Mouse (Mus musculus): ENCODE measurements at regions not wholly inside any gene's neighbourhood (a gene's known extent, or its start where the extent isn't known, plus 50 kb on each side); places are given as distances from the start of the nearest gene placed in this dataset.

DNA sequence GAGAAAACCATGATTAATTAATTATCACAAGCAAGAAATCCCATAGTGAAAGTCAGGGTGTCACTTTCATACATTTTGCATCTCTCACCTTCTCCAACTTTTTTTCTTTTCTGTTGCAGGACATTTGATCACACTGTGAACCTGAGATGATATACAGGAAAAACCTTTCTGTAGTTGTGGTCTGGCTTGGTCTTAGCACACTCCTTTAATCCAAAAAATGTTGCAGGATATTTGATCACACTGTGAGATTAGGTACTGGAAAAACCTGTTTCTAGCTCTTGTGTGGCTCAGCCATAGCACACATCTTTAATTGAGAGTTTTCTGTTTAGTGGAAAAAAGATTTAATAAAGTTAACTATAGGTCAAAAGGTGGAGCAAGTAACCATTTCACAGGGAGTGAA is 645.6 kb upstream of the Zfp804a start:
- Histone ChIP-seq H3K27me3 (ENCODE audit: insufficient read depth, low read length) (no peaks in the 10 kb centered on the region), H3K4me3 (ENCODE audit: low read depth, low read length) (no peak overlapping the region), H3K9me3 (ENCODE audit: low read length) (no peaks in the 10 kb centered on the region), H3K9ac (replicated peaks; ENCODE audit: low read length, poor library complexity, severe bottlenecking) (no peak overlapping the region), H3K4me2 (ENCODE audit: low read depth, low read length, poor library complexity, severe bottlenecking) (no peak overlapping the region), H3K27ac (ENCODE audit: low read depth, low read length) (no peak overlapping the region), H3K4me1 (ENCODE audit: insufficient read depth, low read length) (no peaks in the 10 kb centered on the region), H3K36me3 (ENCODE audit: insufficient read depth, low read length) (no peaks in the 10 kb centered on the region)
- no peak for ATAC-seq (ENCODE audit: low FRiP score)
- DNase-seq (ENCODE audit: low spot score): no peak
- no peak for TF ChIP-seq CTCF (IDR thresholded peaks at IDR 0.05)

- no peaks in the 10 kb centered on the region for H3K36me3 ChIP-seq (ENCODE audit: insufficient read depth, low read length)
- ATAC-seq (ENCODE audit: low FRiP score): no peak
- H3K27me3 ChIP-seq (ENCODE audit: insufficient read depth, low read length): no peaks in the 10 kb centered on the region
- H3K9ac ChIP-seq (replicated peaks; ENCODE audit: low read length, poor library complexity, severe bottlenecking): no peak overlapping the region
- H3K4me2 ChIP-seq (ENCODE audit: low read depth, low read length, poor library complexity, severe bottlenecking): no peak overlapping the region
- no peak overlapping the region for H3K27ac ChIP-seq (ENCODE audit: low read depth, low read length)
- no peaks in the 10 kb centered on the region for H3K4me1 ChIP-seq (ENCODE audit: insufficient read depth, low read length)
- no peak for TF ChIP-seq CTCF (IDR thresholded peaks at IDR 0.05)
- H3K9me3 ChIP-seq (ENCODE audit: low read length): no peaks in the 10 kb centered on the region
- no peak overlapping the region for H3K4me3 ChIP-seq (ENCODE audit: low read depth, low read length)
- no peak for DNase-seq (ENCODE audit: low spot score)
- WGBS: 58% methylated on average over 3 of the region's 3 CpGs
Observed at GRCm38 (mm10) chr2:81411751-81412150, 641.3 kb upstream of the Zfp804a start.

DNA sequence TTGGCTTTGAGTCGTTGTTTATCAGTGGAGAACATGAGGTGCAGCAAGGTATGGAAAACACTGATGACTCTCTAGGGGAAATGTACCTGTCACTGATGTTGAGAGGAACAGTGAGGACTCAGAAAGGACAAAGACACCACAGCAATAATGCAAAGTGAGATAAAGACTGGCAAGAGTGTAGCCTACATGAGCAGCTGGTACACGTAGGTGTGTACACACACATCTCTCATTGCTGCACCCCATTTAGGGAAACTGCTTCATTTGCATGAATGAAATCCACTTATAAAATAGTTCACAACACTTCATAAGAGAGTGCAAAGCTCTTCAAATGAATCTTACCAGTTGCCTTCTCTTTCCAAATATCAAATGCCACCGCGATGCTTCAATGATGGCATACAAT is 621.6 kb upstream of the Zfp804a start:
- DNase-seq (ENCODE audit: low spot score) (no peak), ATAC-seq (ENCODE audit: low FRiP score) (no peak)
- Histone ChIP-seq H3K27me3 (ENCODE audit: insufficient read depth, low read length) (no peaks in the 10 kb centered on the region), H3K9ac (replicated peaks; ENCODE audit: low read length, poor library complexity, severe bottlenecking) (no peak overlapping the region), H3K9me3 (ENCODE audit: low read length) (no peaks in the 10 kb centered on the region), H3K4me3 (ENCODE audit: low read depth, low read length) (no peak overlapping the region), H3K4me2 (ENCODE audit: low read depth, low read length, poor library complexity, severe bottlenecking) (no peak overlapping the region), H3K36me3 (ENCODE audit: insufficient read depth, low read length) (no peaks in the 10 kb centered on the region), H3K27ac (ENCODE audit: low read depth, low read length) (no peak overlapping the region), H3K4me1 (ENCODE audit: insufficient read depth, low read length) (no peaks in the 10 kb centered on the region)
- WGBS: 79% methylated on average over 4 of the region's 4 CpGs
- no peak for TF ChIP-seq CTCF (IDR thresholded peaks at IDR 0.05)

DNA sequence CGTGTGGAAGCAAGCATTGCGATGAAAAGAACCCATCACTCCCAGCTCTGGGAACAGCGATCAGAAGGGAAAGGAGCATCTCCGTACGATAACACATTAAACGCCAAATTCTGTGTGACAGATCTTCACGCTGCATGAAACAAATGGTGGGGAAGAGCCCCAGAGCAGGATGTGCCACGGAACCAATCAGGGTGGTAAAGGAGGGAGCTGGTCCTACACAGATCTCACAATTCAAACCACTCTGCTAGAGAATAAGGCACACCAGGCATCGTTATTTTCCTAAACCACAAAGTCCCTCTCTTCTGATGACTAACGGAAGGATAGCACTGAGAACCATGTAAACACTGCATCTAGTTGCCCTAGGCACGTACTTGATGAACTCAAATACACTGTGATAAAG is 613.9 kb upstream of the Zfp804a start:
- no peaks in the 10 kb centered on the region for H3K36me3 ChIP-seq (ENCODE audit: insufficient read depth, low read length)
- ATAC-seq (ENCODE audit: low FRiP score): 0 out of 2 replicates have a peak, but pooled peaks have one; percentile 41
- 68% methylated on average over 11 of the region's 11 CpGs for WGBS
- H3K27me3 ChIP-seq (ENCODE audit: insufficient read depth, low read length): no peaks in the 10 kb centered on the region
- H3K27ac ChIP-seq (ENCODE audit: low read depth, low read length): no peak overlapping the region
- H3K9ac ChIP-seq (replicated peaks; ENCODE audit: low read length, poor library complexity, severe bottlenecking): no peak overlapping the region
- no peak for DNase-seq (ENCODE audit: low spot score)
- no peaks in the 10 kb centered on the region for H3K9me3 ChIP-seq (ENCODE audit: low read length)
- H3K4me3 ChIP-seq (ENCODE audit: low read depth, low read length): no peak overlapping the region
- H3K4me2 ChIP-seq (ENCODE audit: low read depth, low read length, poor library complexity, severe bottlenecking): no peak overlapping the region
- no peaks in the 10 kb centered on the region for H3K4me1 ChIP-seq (ENCODE audit: insufficient read depth, low read length)
- no peak for TF ChIP-seq CTCF (IDR thresholded peaks at IDR 0.05)

- Histone ChIP-seq H3K27me3 (ENCODE audit: insufficient read depth, low read length) (no peaks in the 10 kb centered on the region), H3K4me1 (ENCODE audit: insufficient read depth, low read length) (no peaks in the 10 kb centered on the region), H3K36me3 (ENCODE audit: insufficient read depth, low read length) (no peaks in the 10 kb centered on the region), H3K27ac (ENCODE audit: low read depth, low read length) (no peak overlapping the region), H3K4me2 (ENCODE audit: low read depth, low read length, poor library complexity, severe bottlenecking) (no peak overlapping the region), H3K9ac (replicated peaks; ENCODE audit: low read length, poor library complexity, severe bottlenecking) (no peak overlapping the region), H3K9me3 (ENCODE audit: low read length) (no peaks in the 10 kb centered on the region), H3K4me3 (ENCODE audit: low read depth, low read length) (no peak overlapping the region)
- ATAC-seq (ENCODE audit: low FRiP score): no peak
- TF ChIP-seq CTCF (IDR thresholded peaks at IDR 0.05): no peak
- no peak for DNase-seq (ENCODE audit: low spot score)
Observed at GRCm38 (mm10) chr2:81440929-81441328, 612.1 kb upstream of the Zfp804a start.

DNA sequence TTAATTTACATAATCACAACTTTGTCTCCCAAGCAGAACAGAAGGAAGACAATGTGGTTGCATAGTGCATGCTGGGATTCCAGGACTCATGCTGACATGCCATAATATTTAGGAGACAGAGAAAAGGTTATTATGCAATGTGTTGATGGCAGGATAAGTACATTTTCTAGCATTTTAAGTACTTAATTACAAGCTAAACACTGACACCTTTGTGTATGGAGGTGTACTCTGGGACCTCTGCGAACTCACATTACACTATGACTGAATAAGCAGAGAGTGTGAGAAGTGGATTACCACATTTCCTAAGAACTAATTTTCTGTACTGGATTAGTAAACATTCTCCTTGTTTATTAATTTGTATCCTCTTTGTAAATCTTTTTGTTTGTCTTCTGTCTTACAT is 602.5 kb upstream of the Zfp804a start:
- DNase-seq (ENCODE audit: low spot score): no peak
- H3K27ac ChIP-seq (ENCODE audit: low read depth, low read length): no peak overlapping the region
- H3K4me1 ChIP-seq (ENCODE audit: insufficient read depth, low read length): no peaks in the 10 kb centered on the region
- no peak overlapping the region for H3K4me3 ChIP-seq (ENCODE audit: low read depth, low read length)
- no peaks in the 10 kb centered on the region for H3K9me3 ChIP-seq (ENCODE audit: low read length)
- 64% methylated on average over 1 of the region's 1 CpGs for WGBS
- no peak for TF ChIP-seq CTCF (IDR thresholded peaks at IDR 0.05)
- H3K4me2 ChIP-seq (ENCODE audit: low read depth, low read length, poor library complexity, severe bottlenecking): no peak overlapping the region
- H3K36me3 ChIP-seq (ENCODE audit: insufficient read depth, low read length): no peaks in the 10 kb centered on the region
- no peaks in the 10 kb centered on the region for H3K27me3 ChIP-seq (ENCODE audit: insufficient read depth, low read length)
- ATAC-seq (ENCODE audit: low FRiP score): no peak
- no peak overlapping the region for H3K9ac ChIP-seq (replicated peaks; ENCODE audit: low read length, poor library complexity, severe bottlenecking)

- no peak overlapping the region for H3K9ac ChIP-seq (replicated peaks; ENCODE audit: low read length, poor library complexity, severe bottlenecking)
- H3K27ac ChIP-seq (ENCODE audit: low read depth, low read length): no peak overlapping the region
- ATAC-seq (ENCODE audit: low FRiP score) (no peak), DNase-seq (ENCODE audit: low spot score) (no peak)
- H3K27me3 ChIP-seq (ENCODE audit: insufficient read depth, low read length): no peaks in the 10 kb centered on the region
- no peaks in the 10 kb centered on the region for H3K36me3 ChIP-seq (ENCODE audit: insufficient read depth, low read length)
- no peak overlapping the region for H3K4me2 ChIP-seq (ENCODE audit: low read depth, low read length, poor library complexity, severe bottlenecking)
- H3K9me3 ChIP-seq (ENCODE audit: low read length): no peaks in the 10 kb centered on the region
- no peak overlapping the region for H3K4me3 ChIP-seq (ENCODE audit: low read depth, low read length)
- no peak for TF ChIP-seq CTCF (IDR thresholded peaks at IDR 0.05)
- no peaks in the 10 kb centered on the region for H3K4me1 ChIP-seq (ENCODE audit: insufficient read depth, low read length)
- WGBS: 51% methylated on average over 2 of the region's 2 CpGs
Observed at GRCm38 (mm10) chr2:81488821-81489220, 564.2 kb upstream of the Zfp804a start.
